Mouse (Mus musculus) kidney, embryonic 16.5 days (tissue): ENCODE results near the gene Htr1d. TPM values are rescaled to one million over a fixed set of nuclear protein-coding genes. Genes with fewer than 3 reads are reported as not detected.
A peak's percentile ranks its signal among the peaks of the same experiment; 100 is the strongest.

Experiments used
- ATAC-seq: fragments of 200-750 bp; cut with Nextera tagmentation; 2 replicates; pipeline ENCODE4 v1.8.0; 2017; ENCODE audit warnings: moderate TSS enrichment; ENCODE audit not compliant: low FRiP score, low TSS enrichment
- H3K27ac ChIP-seq: fragments of 300-500 bp; sonication (generic); 2 replicates; pipeline ENCODE4 v1.5.1; 2014; ENCODE audit warnings: low read length
- H3K27me3 ChIP-seq: fragments of 300-500 bp; sonication (generic); 2 replicates; pipeline ENCODE4 v1.6.1; 2014; ENCODE audit warnings: low read length, control low read depth, mixed read lengths; ENCODE audit not compliant: insufficient read depth
- H3K36me3 ChIP-seq: fragments of 300-500 bp; sonication (generic); 2 replicates; pipeline ENCODE4 v1.6.1; 2014; ENCODE audit warnings: low read length, control low read depth, mixed read lengths; ENCODE audit not compliant: insufficient read depth
- H3K4me1 ChIP-seq: fragments of 300-500 bp; sonication (generic); 2 replicates; pipeline ENCODE4 v1.6.1; 2014; ENCODE audit warnings: low read length, control low read depth, mixed read lengths; ENCODE audit not compliant: insufficient read depth
- H3K4me2 ChIP-seq: fragments of 300-500 bp; sonication (generic); replicated peaks from 2 replicates; pipeline ENCODE4 v1.6.1; 2014; ENCODE audit warnings: low read depth, low read length
- H3K4me3 ChIP-seq: fragments of 300-500 bp; sonication (generic); 2 replicates; pipeline ENCODE4 v1.5.1; 2014; ENCODE audit warnings: mild to moderate bottlenecking, low read length
- H3K9ac ChIP-seq: fragments of 300-500 bp; sonication (generic); replicated peaks from 2 replicates; pipeline ENCODE4 v1.6.1; 2014; ENCODE audit warnings: low read length
- H3K9me3 ChIP-seq: fragments of 300-500 bp; sonication (generic); 2 replicates; pipeline ENCODE4 v1.6.1; 2016; ENCODE audit warnings: low read length, control low read depth
- WGBS: fragments of 180-500 bp; shearing (Covaris S2); extraction: QIAGEN DNeasy Blood & Tissue Kit; methylation state at CpG from one replicate; pipeline ENCODE4 v1.1.7; 2014; 5-methylcytosine and 5-hydroxymethylcytosine counted together
- polyA plus RNA-seq: library from polyadenylated mRNA; unstranded; fragments of >200 nt; fragmentation: Nextera tagmentation; extraction: Ambion mirVana; gene quantifications from 2 replicates; pipeline ENCODE4 v1.2.1, GENCODE M21; 2015

Htr1d gene
- polyA plus RNA-seq, 1 experiment from 2014 or later = 0.44 TPM

GRCm38 (mm10) chr4:136461761-136462085, 38.4 kb downstream of the Htr1d start:
- ATAC-seq = peak; percentile 3; the same call in 1 of the 2 replicates
- 0 out of 2 replicates have a peak overlapping the region, but pooled peaks have one; percentile 3 for H3K27ac ChIP-seq
- no peak overlapping the region for H3K9ac ChIP-seq
- H3K36me3 ChIP-seq = no peaks in the 10 kb centered on the region
- WGBS = 19% methylated on average over 6 of the region's 6 CpGs
- H3K4me2 ChIP-seq = peak overlapping the region; percentile 90
- peaks cover 30% of the 10 kb centered on the region for H3K4me1 ChIP-seq
- peak overlapping the region; percentile 61 for H3K4me3 ChIP-seq
- H3K27me3 ChIP-seq = peaks cover 5% of the 10 kb centered on the region; the same call in 1 of the 2 replicates
- no peaks in the 10 kb centered on the region for H3K9me3 ChIP-seq

- Histone ChIP-seq H3K27ac (peak within 1 kb of the TSS; percentile 84), H3K36me3 (no peaks in the 10 kb centered on the region), H3K4me2 (peak within 1 kb of the TSS; percentile 90), H3K4me1 (peaks cover 30% of the 10 kb centered on the region), H3K4me3 (peak within 1 kb of the TSS; percentile 61), H3K9ac (peak within 1 kb of the TSS; percentile 79), H3K27me3 (peaks cover 5% of the 10 kb centered on the region; the same call in 1 of the 2 replicates), H3K9me3 (no peaks in the 10 kb centered on the region)
- under 1% methylated on average over 58 of the region's 64 CpGs for WGBS
- peak; percentile 73 for ATAC-seq
Observed at GRCm38 (mm10) chr4:136462086-136462838, 38.9 kb downstream of the Htr1d start, which contains the start of gene 6030445D17Rik. 6030445D17Rik (plus strand) TSS chr4:136462250.

GRCm38 (mm10) chr4:136462839-136463178, 39.5 kb downstream of the Htr1d start:
- WGBS = 2% methylated on average over 8 of the region's 8 CpGs
- H3K4me3 ChIP-seq = peak overlapping the region; percentile 61
- peak; percentile 37; the same call in 1 of the 2 replicates for ATAC-seq

GRCm38 (mm10) chr4:136463436-136463835, 40.1 kb downstream of the Htr1d start:
- Histone ChIP-seq H3K27me3 (peaks cover 5% of the 10 kb centered on the region; the same call in 1 of the 2 replicates), H3K9ac (0 out of 2 replicates have a peak overlapping the region, but pooled peaks have one; percentile 79), H3K9me3 (no peaks in the 10 kb centered on the region), H3K4me3 (peak overlapping the region; percentile 61), H3K4me1 (peaks cover 30% of the 10 kb centered on the region), H3K36me3 (no peaks in the 10 kb centered on the region), H3K4me2 (peak overlapping the region; percentile 90), H3K27ac (no peak overlapping the region)
- whole genome bisulfite sequencing = 20% methylated on average over 9 of the region's 9 CpGs
- ATAC-seq = no peak

More at GRCm38 (mm10) chr4:136462839-136463178, 39.5 kb downstream of the Htr1d start:
- peaks cover 5% of the 10 kb centered on the region; the same call in 1 of the 2 replicates for H3K27me3 ChIP-seq
- no peaks in the 10 kb centered on the region for H3K36me3 ChIP-seq
- H3K4me2 ChIP-seq = peak overlapping the region; percentile 90
- peak overlapping the region; percentile 79 for H3K9ac ChIP-seq
- peaks cover 30% of the 10 kb centered on the region for H3K4me1 ChIP-seq
- H3K9me3 ChIP-seq = no peaks in the 10 kb centered on the region
- H3K27ac ChIP-seq = peak overlapping the region; percentile 84; the same call in 1 of the 2 replicates

- Histone ChIP-seq H3K4me1 (peaks cover 43% of the 10 kb centered on the region), H3K36me3 (no peaks in the 10 kb centered on the region), H3K9me3 (no peaks in the 10 kb centered on the region), H3K9ac (no peak overlapping the region), H3K4me3 (no peak overlapping the region), H3K4me2 (no peak overlapping the region), H3K27ac (peak overlapping the region; percentile 64), H3K27me3 (peaks cover 5% of the 10 kb centered on the region; the same call in 1 of the 2 replicates)
- no peak for ATAC-seq
- 48% methylated on average over 4 of the region's 4 CpGs for WGBS
Observed at GRCm38 (mm10) chr4:136466226-136466625, 42.9 kb downstream of the Htr1d start.

- ATAC-seq = peak; percentile 10; the same call in 1 of the 2 replicates
- WGBS = 73% methylated on average over 14 of the region's 14 CpGs
- Histone ChIP-seq H3K36me3 (no peaks in the 10 kb centered on the region), H3K27ac (peak overlapping the region; percentile 95; the same call in 1 of the 2 replicates), H3K4me1 (peaks cover 50% of the 10 kb centered on the region), H3K4me3 (peak overlapping the region; percentile 68; the same call in 1 of the 2 replicates), H3K27me3 (no peaks in the 10 kb centered on the region), H3K9me3 (no peaks in the 10 kb centered on the region), H3K4me2 (peak overlapping the region; percentile 73), H3K9ac (no peak overlapping the region)
Observed at GRCm38 (mm10) chr4:136468553-136469327, 45.4 kb downstream of the Htr1d start.

- ATAC-seq = peak; percentile 95
- WGBS = 3% methylated on average over 32 of the region's 36 CpGs
Observed at GRCm38 (mm10) chr4:136469371-136469903, 46.1 kb downstream of the Htr1d start, which contains the start of gene Luzp1. Luzp1 (plus strand) TSS chr4:136469761.

GRCm38 (mm10) chr4:136469941-136470346, 46.6 kb downstream of the Htr1d start:
- under 1% methylated on average over 21 of the region's 55 CpGs for WGBS
- H3K27ac ChIP-seq = peak overlapping the region; percentile 95
- H3K9me3 ChIP-seq = no peaks in the 10 kb centered on the region
- peak overlapping the region; percentile 92 for H3K9ac ChIP-seq
- H3K4me2 ChIP-seq = peak overlapping the region; percentile 73
- H3K4me1 ChIP-seq = peaks cover 53% of the 10 kb centered on the region
- H3K36me3 ChIP-seq = no peaks in the 10 kb centered on the region
- ATAC-seq = peak; percentile 87
- no peaks in the 10 kb centered on the region for H3K27me3 ChIP-seq
- H3K4me3 ChIP-seq = peak overlapping the region; percentile 68

More at GRCm38 (mm10) chr4:136469371-136469903, 46.1 kb downstream of the Htr1d start, which contains the start of gene Luzp1:
- H3K4me2 ChIP-seq = peak within 1 kb of the TSS; percentile 73
- no peaks in the 10 kb centered on the region for H3K36me3 ChIP-seq
- no peaks in the 10 kb centered on the region for H3K9me3 ChIP-seq
- H3K27me3 ChIP-seq = no peaks in the 10 kb centered on the region
- H3K4me1 ChIP-seq = peaks cover 50% of the 10 kb centered on the region
- peak within 1 kb of the TSS; percentile 95 for H3K27ac ChIP-seq
- H3K4me3 ChIP-seq = peak within 1 kb of the TSS; percentile 68
- peak within 1 kb of the TSS; percentile 92 for H3K9ac ChIP-seq

- Histone ChIP-seq H3K9ac (peak overlapping the region; percentile 92), H3K27ac (peak overlapping the region; percentile 95), H3K9me3 (no peaks in the 10 kb centered on the region), H3K36me3 (no peaks in the 10 kb centered on the region), H3K4me2 (peak overlapping the region; percentile 73), H3K27me3 (no peaks in the 10 kb centered on the region), H3K4me1 (peaks cover 49% of the 10 kb centered on the region), H3K4me3 (peak overlapping the region; percentile 68)
- WGBS = under 1% methylated on average over 48 of the region's 58 CpGs
- no peak; the same call in 1 of the 2 replicates for ATAC-seq
Observed at GRCm38 (mm10) chr4:136470347-136471071, 47.2 kb downstream of the Htr1d start.
